Mouse (Mus musculus) stomach, postnatal 0 days (tissue): ENCODE data around the gene Gm5426. TPM values are rescaled to one million over a fixed set of nuclear protein-coding genes. Genes with fewer than 3 reads are reported as not detected.
A peak's percentile ranks its signal among the peaks of the same experiment; 100 is the strongest.

Experiments
- ATAC-seq: fragments of 200-750 bp; cut with Nextera tagmentation; 2 replicates; pipeline ENCODE4 v1.8.0; 2017; ENCODE audit not compliant: low FRiP score, low TSS enrichment
- DNase-seq: peaks from one replicate; pipeline ENCODE4 v3.0.0-alpha.2; 2016; ENCODE audit warnings: low spot score
- H3K27ac ChIP-seq: fragments of 300-500 bp; sonication (generic); replicated peaks from 2 replicates; pipeline ENCODE4 v1.5.1; 2014; ENCODE audit warnings: mild to moderate bottlenecking, control low read depth
- H3K27me3 ChIP-seq: fragments of 300-500 bp; sonication (generic); 2 replicates; pipeline ENCODE4 v1.6.1; 2014; ENCODE audit warnings: low read length; ENCODE audit not compliant: control insufficient read depth, insufficient read depth
- H3K36me3 ChIP-seq: fragments of 300-500 bp; sonication (generic); 2 replicates; pipeline ENCODE4 v1.6.1; 2014; ENCODE audit warnings: low read length, mixed read lengths; ENCODE audit not compliant: control insufficient read depth, insufficient read depth
- H3K4me1 ChIP-seq: fragments of 300-500 bp; sonication (generic); replicated peaks from 2 replicates; pipeline ENCODE4 v1.6.1; 2014; ENCODE audit warnings: antibody characterized with exemption; ENCODE audit not compliant: control insufficient read depth, insufficient read depth
- H3K4me2 ChIP-seq: fragments of 300-500 bp; sonication (generic); replicated peaks from 2 replicates; pipeline ENCODE4 v1.6.1; 2014; ENCODE audit warnings: low read depth, mild to moderate bottlenecking, control low read depth, moderate library complexity
- H3K4me3 ChIP-seq: fragments of 300-500 bp; sonication (generic); 2 replicates; pipeline ENCODE4 v1.5.1; 2014; ENCODE audit warnings: low read depth, low read length, control low read depth
- H3K9ac ChIP-seq: fragments of 300-500 bp; sonication (generic); 2 replicates; pipeline ENCODE4 v1.6.1; 2014; ENCODE audit warnings: mild to moderate bottlenecking, low read length, control low read depth, mixed read lengths
- H3K9me3 ChIP-seq: fragments of 300-500 bp; sonication (generic); 2 replicates; pipeline ENCODE4 v1.6.1; 2016; ENCODE audit warnings: low read length; ENCODE audit not compliant: control insufficient read depth
- CTCF ChIP-seq: IDR thresholded peaks from 2 replicates; pipeline ENCODE4 v1.5.1; 2016; ENCODE audit warnings: antibody characterized with exemption, low read depth, mild to moderate bottlenecking, moderate library complexity
- EP300 ChIP-seq: optimal IDR thresholded peaks from 2 replicates; pipeline ENCODE3; 2016; ENCODE audit warnings: antibody characterized with exemption
- WGBS: fragments of 180-500 bp; shearing (Covaris S2); extraction: QIAGEN DNeasy Blood & Tissue Kit; methylation state at CpG from one replicate; pipeline ENCODE4 v1.1.7; 2014; 5-methylcytosine and 5-hydroxymethylcytosine counted together
- microRNA-seq: library from miRNA; unstranded; fragments of <30 nt; microRNA quantifications from one replicate; pipeline ENCODE4, GENCODE M21; 2016
- polyA plus RNA-seq: library from polyadenylated mRNA; unstranded; fragments of >200 nt; fragmentation: Nextera tagmentation; extraction: Ambion mirVana; gene quantifications from 2 replicates; pipeline ENCODE4 v1.2.1, GENCODE M21; 2015

Gm5426 gene
- polyA plus RNA-seq, 1 experiment from 2014 or later: not detected

DNA sequence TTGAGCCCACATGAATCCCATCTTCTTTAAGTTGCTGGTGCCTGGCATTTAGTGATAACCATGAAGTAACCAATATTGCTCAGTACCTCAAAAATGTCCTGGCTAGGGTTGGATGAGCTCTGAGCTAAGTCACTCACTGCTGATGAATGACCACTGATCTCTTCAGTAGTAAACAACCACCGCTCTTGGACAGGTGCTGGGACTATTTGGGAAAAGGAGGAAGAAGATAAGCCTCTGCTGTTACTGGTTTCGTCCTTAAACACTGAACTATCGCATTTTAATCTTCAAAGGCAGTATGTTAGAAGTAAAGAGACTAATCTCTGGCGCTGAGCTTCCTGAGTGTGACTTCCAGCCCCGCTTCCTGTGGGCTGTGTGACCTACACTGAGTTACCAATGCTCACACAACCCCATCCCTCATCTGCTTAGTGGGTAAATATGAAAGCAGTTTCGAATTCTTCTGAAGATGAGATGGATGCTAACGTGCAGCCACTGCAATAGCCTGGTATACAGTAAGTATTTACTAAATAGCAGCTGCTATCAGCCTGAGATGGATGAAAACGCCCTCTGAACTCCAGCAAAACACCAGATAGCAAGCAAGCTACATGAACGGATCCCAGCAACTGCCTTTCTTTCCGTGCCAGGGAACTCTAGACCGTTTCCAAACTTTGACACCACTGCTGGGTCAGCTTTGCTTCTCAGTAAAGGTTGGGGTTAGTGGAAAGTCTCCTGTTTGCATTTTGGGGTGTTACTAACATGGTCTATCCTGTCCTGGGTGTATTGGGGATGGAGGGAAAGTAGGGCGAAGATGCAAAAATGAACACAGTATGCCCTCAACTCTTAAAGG is 44.4 kb downstream of the Gm5426 start:
- no peak for ATAC-seq
- no peaks in the 10 kb centered on the region for H3K27me3 ChIP-seq
- WGBS: 59% methylated on average over 12 of the region's 12 CpGs
- no peak for DNase-seq
- no peak overlapping the region for H3K4me3 ChIP-seq
- H3K9me3 ChIP-seq: no peaks in the 10 kb centered on the region
- H3K36me3 ChIP-seq: no peaks in the 10 kb centered on the region
- no peak overlapping the region for H3K9ac ChIP-seq
- TF ChIP-seq EP300 (no peak), CTCF (no peak)
- H3K4me1 ChIP-seq: no peaks in the 10 kb centered on the region
- 0 out of 2 replicates have a peak overlapping the region, but pooled peaks have one; percentile 31 for H3K27ac ChIP-seq
- no peak overlapping the region for H3K4me2 ChIP-seq

DNA sequence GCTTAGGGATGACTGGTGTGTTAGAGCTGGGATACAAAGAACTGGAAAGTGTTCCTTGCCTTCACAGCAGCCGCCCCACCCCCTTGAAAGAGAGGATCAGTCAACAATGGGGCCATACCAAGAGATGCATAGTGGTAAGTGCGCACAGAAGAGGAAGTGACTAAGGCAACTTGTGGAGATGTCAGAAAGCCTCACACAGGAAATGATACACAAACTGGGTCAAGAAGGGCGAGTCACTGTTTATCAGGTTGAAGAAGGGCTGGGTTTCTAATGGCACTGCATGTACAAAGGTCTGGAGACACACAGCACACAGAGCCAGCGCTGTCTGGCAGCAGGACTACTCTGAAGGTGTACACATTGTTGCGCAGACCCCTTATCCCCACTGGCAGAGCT is 45.0 kb downstream of the Gm5426 start:
- H3K4me2 ChIP-seq: no peak overlapping the region
- no peaks in the 10 kb centered on the region for H3K27me3 ChIP-seq
- no peak overlapping the region for H3K9ac ChIP-seq
- 68% methylated on average over 5 of the region's 5 CpGs for WGBS
- H3K9me3 ChIP-seq: no peaks in the 10 kb centered on the region
- H3K4me3 ChIP-seq: no peak overlapping the region
- ATAC-seq: peak; percentile 90
- no peaks in the 10 kb centered on the region for H3K36me3 ChIP-seq
- DNase-seq: peak; percentile 19
- H3K4me1 ChIP-seq: no peaks in the 10 kb centered on the region
- no peak overlapping the region; the same call in 1 of the 2 replicates for H3K27ac ChIP-seq
- TF ChIP-seq EP300: no peak
- TF ChIP-seq CTCF: no peak

DNA sequence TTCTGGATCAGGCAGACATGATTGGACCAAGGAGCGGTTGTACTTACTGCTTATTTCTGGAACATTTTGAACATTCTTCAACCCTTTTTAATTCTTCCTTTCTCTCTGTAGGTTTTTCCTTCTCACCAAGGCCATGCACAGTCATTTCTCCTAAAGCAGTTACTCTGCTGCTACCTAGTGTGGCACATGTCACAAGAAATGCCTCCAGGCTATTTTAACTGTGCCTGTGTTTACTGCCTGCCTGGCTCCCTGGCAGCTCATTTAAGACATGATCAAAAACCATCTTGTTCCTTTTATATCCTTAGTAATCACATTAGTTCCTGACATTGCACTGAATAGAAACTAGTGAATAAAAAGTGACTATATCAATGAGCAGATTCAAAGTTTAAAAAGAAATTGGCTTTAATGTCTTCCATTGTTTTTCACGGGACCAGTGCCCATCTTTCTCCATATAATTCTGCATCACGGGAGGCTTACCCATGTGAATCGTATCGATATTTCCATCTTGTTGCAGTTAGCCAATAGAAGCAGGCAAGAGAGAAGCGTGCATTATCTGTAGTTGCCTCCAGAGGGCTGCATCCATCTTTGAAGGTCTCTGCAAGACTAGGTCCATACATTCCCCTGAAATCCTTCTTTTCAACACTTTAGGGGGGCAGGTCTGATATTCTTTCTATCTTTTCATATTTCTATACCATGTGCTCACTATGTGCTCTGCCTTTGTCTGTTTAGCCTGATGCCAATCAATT is 45.7 kb downstream of the Gm5426 start:
- Histone ChIP-seq H3K4me3 (no peak overlapping the region), H3K9ac (no peak overlapping the region), H3K27ac (no peak overlapping the region), H3K27me3 (no peaks in the 10 kb centered on the region), H3K4me2 (no peak overlapping the region), H3K4me1 (no peaks in the 10 kb centered on the region), H3K9me3 (no peaks in the 10 kb centered on the region), H3K36me3 (no peaks in the 10 kb centered on the region)
- ATAC-seq: no peak
- 90% methylated on average over 6 of the region's 6 CpGs for WGBS
- DNase-seq: no peak
- TF ChIP-seq CTCF (peak; percentile 44), EP300 (no peak)

DNA sequence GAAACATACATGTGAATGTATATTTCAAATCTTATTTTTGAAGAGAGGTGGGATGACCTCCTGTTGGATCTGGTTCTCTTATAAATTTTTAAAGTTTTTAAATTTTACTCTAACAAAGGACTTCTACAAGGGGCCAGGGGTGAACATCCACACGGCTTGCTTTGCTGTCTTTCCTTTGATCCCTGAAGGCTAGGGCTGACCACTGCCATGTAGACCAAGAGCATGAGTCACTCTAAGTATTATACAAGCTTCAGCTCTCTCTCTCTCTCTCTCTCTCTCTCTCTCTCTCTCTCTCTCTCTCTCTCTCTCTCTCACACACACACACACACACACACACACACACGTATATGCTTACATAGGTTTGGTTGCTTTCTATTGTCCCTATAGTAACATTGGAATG is 48.6 kb downstream of the Gm5426 start:
- no peak overlapping the region for H3K9ac ChIP-seq
- no peaks in the 10 kb centered on the region for H3K9me3 ChIP-seq
- TF ChIP-seq CTCF (no peak), EP300 (no peak)
- 64% methylated on average over 2 of the region's 2 CpGs for WGBS
- H3K27me3 ChIP-seq: no peaks in the 10 kb centered on the region
- H3K4me2 ChIP-seq: no peak overlapping the region
- no peak overlapping the region for H3K27ac ChIP-seq
- H3K4me3 ChIP-seq: no peak overlapping the region
- no peaks in the 10 kb centered on the region for H3K4me1 ChIP-seq
- no peak for DNase-seq
- no peaks in the 10 kb centered on the region for H3K36me3 ChIP-seq
- no peak for ATAC-seq

DNA sequence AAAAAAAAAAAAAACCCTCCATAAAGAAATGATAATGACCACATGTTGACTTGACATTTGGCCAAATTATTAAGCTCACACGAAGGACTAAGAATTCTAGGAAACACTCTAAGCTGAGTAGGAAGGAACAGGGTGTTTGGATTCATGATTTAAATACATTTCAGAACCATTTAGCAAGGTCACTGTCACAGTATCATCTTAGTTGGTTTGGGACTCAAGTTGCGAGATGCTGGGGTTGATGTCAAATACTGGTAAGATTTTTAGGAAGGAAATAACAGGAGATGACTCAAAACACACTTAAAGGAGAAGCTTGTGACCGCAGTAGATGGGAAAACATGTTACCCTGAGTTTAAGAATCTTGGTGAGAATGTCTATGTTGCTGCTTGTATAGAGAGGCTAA is 49.2 kb downstream of the Gm5426 start:
- DNase-seq (no peak), ATAC-seq (no peak)
- WGBS: 59% methylated on average over 3 of the region's 3 CpGs
- no peak overlapping the region for H3K4me2 ChIP-seq
- no peaks in the 10 kb centered on the region for H3K27me3 ChIP-seq
- TF ChIP-seq EP300 (no peak), CTCF (no peak)
- no peaks in the 10 kb centered on the region for H3K9me3 ChIP-seq
- H3K27ac ChIP-seq: no peak overlapping the region
- no peak overlapping the region for H3K9ac ChIP-seq
- no peak overlapping the region for H3K4me3 ChIP-seq
- H3K36me3 ChIP-seq: no peaks in the 10 kb centered on the region
- peaks cover under 1% of the 10 kb centered on the region; the same call in 1 of the 2 replicates for H3K4me1 ChIP-seq

Small RNAs within 50 kb of the gene (microRNA-seq; reads per million reads assigned to microRNA genes)
- not detected for gene Gm22913

Other genes with a start within 250 kb of the Gm5426 start
- 17.9 and 20.2 TPM in 2 replicates for gene Eea1, start 196.0 kb upstream of the Gm5426 start, polyA plus RNA-seq